ENCODE assay signal across 8 mouse cellular contexts in the genomic region with DNA sequence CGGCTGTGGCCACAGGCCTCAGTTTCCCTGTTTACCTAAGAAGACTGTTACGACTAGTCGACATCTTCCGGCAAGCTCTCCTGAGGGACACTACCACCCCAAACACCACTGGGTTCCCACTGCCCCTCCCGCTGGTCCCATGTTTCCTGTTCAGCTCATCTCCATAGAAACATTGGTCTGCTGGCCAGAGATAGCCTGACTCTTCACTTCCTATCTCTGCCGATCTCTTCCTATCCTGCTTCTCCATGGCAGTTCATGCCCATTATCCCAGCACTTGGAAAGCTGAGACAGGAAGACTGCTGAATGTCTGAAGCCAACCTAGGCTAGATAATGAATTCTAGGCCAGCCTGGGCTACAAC. TPM values are rescaled to one million over a fixed set of nuclear protein-coding genes. Genes with fewer than 3 reads are reported as not detected.
DNase-seq lines count a peak whose midpoint lies in the region; ATAC-seq lines count a peak whose summit lies in the region.
"Had no signal": no experiment of that assay in that cellular context is flagged by ENCODE, and none has a peak within 500 bp of the region (broad histone marks: within the 10 kb centered on the region; RNA-seq: fewer than 3 reads in every experiment).

No protein-coding gene starts in this region.

- ATAC-seq in heart, embryonic 15.5 days (replicated peaks; ENCODE audit: insufficient number of reproducible peaks, insufficient read depth, low FRiP score, low read depth), result no peak
- no peak for ATAC-seq in CD4-positive, CD25-positive, alpha-beta regulatory T cell, adult 4 months

- H3K4me2 ChIP-seq in heart, embryonic 15.5 days, result peak overlapping the region; percentile 48

- 51% methylated on average over 6 of the region's 6 CpGs for WGBS in heart, embryonic 15.5 days

- peak overlapping the region; percentile 98 for H3K27ac ChIP-seq in heart, embryonic 15.5 days

- peak; percentile 37 for DNase-seq in thymus, postnatal 14 days
- DNase-seq in thymus, postnatal 0 days (ENCODE audit: low spot score), result no peak
- DNase-seq in lung, adult 18-20 months, result peak; percentile 63 to 75
- no peak for DNase-seq in urinary bladder, postnatal 4 days (ENCODE audit: low spot score in 2 of 2)
- DNase-seq in left cerebral cortex, adult 11 months (ENCODE audit: low spot score), result no peak

- H3K9me3 ChIP-seq in heart, embryonic 15.5 days (replicated peaks), result no peaks in the 10 kb centered on the region

- H3K9ac ChIP-seq in heart, embryonic 15.5 days, result 0 out of 2 replicates have a peak overlapping the region, but pooled peaks have one; percentile 18

- no peaks in the 10 kb centered on the region for H3K27me3 ChIP-seq in heart, embryonic 15.5 days

- H3K4me3 ChIP-seq in heart, embryonic 15.5 days, result peak overlapping the region; percentile 8

- peaks cover 78% of the 10 kb centered on the region for H3K4me1 ChIP-seq in heart, embryonic 15.5 days (replicated peaks)

- H3K36me3 ChIP-seq in heart, embryonic 15.5 days, result 0 out of 2 replicates have a peak, but pooled peaks cover 5% of the 10 kb centered on the region

RNA-seq across cellular contexts. Expression of gene Gm9821, which starts 2.6 kb away (rescaled TPM):
- polyA plus RNA-seq in thymus, postnatal 0 days (2015; fragmentation: Nextera tagmentation; extraction: Ambion mirVana), result 2.5 and 3.4 TPM in 2 replicates
- 1.7 and 2.2 TPM in 2 replicates for polyA plus RNA-seq in heart, embryonic 15.5 days (2015; fragmentation: Nextera tagmentation; extraction: Ambion mirVana)
- polyA plus RNA-seq in CD4-positive, CD25-positive, alpha-beta regulatory T cell, adult 4 months (2017; shearing (Covaris generic)), result under 1 TPM; 0.82 to 0.86 TPM
- polyA plus RNA-seq: liver, adult 2 months had no signal

RNA-seq across cellular contexts. Expression of gene Mdk, which starts 16.0 kb away (rescaled TPM):
- 118 and 153 TPM in 2 replicates for polyA plus RNA-seq in thymus, postnatal 0 days (2015; fragmentation: Nextera tagmentation; extraction: Ambion mirVana)
- polyA plus RNA-seq in heart, embryonic 15.5 days (2015; fragmentation: Nextera tagmentation; extraction: Ambion mirVana), result 293 and 372 TPM in 2 replicates
- 1 to 10 TPM; 1.9 to 3.1 TPM for polyA plus RNA-seq in CD4-positive, CD25-positive, alpha-beta regulatory T cell, adult 4 months (2017; shearing (Covaris generic))

RNA-seq across cellular contexts. Expression of gene Chrm4, which starts 21.1 kb away (rescaled TPM):
- polyA plus RNA-seq in thymus, postnatal 0 days (2015; fragmentation: Nextera tagmentation; extraction: Ambion mirVana), result 0.09 and 0.12 TPM in 2 replicates
- not detected in 2 replicates for polyA plus RNA-seq in heart, embryonic 15.5 days (2015; fragmentation: Nextera tagmentation; extraction: Ambion mirVana)
- polyA plus RNA-seq in CD4-positive, CD25-positive, alpha-beta regulatory T cell, adult 4 months (2017; shearing (Covaris generic)), result under 1 TPM in 1 of 2 experiments, not detected in 1; 0.30 TPM
- polyA plus RNA-seq: liver, adult 2 months had no signal

RNA-seq across cellular contexts. Expression of gene Dgkz, which starts 27.5 kb away (rescaled TPM):
- 70.9 and 81.0 TPM in 2 replicates for polyA plus RNA-seq in thymus, postnatal 0 days (2015; fragmentation: Nextera tagmentation; extraction: Ambion mirVana)
- 26.6 and 48.2 TPM in 2 replicates for polyA plus RNA-seq in heart, embryonic 15.5 days (2015; fragmentation: Nextera tagmentation; extraction: Ambion mirVana)
- polyA plus RNA-seq in CD4-positive, CD25-positive, alpha-beta regulatory T cell, adult 4 months (2017; shearing (Covaris generic)), result 100 to 1,000 TPM; 131 to 138 TPM

Comparison
In these comparisons a context has a peak if more than half of its experiments do, and no peak if none do; other contexts are left out.
1. DNase-seq: peak in thymus, postnatal 14 days (single experiment) and lung, adult 18-20 months (2 of 2); none in thymus, postnatal 0 days (single experiment), urinary bladder, postnatal 4 days (0 of 2) and left cerebral cortex, adult 11 months (single experiment).
2. RNA of gene Mdk, which starts 16.0 kb away (polyA plus RNA-seq): 293 to 372 TPM in heart, embryonic 15.5 days and 118 to 153 TPM in thymus, postnatal 0 days; 1.9 to 3.1 TPM in CD4-positive, CD25-positive, alpha-beta regulatory T cell, adult 4 months; every median in the first group is over 10 times any median in the second.